Mouse (Mus musculus) olfactory bulb, adult 2 months (tissue): ENCODE results near the gene Pcnx3.

Experiments
- CTCF ChIP-seq: fragments of 200-500 bp; IDR thresholded peaks from 2 replicates; pipeline ENCODE4 v1.5.1; 2012; ENCODE audit warnings: low read depth, mild to moderate bottlenecking, low read length, moderate library complexity; ENCODE audit not compliant: insufficient read depth
- POLR2A ChIP-seq: fragments of 200-500 bp; IDR thresholded peaks from 2 replicates; pipeline ENCODE4 v1.6.1; 2012; ENCODE audit warnings: mild to moderate bottlenecking, low read depth, low read length, moderate library complexity; ENCODE audit not compliant: insufficient read depth

DNA sequence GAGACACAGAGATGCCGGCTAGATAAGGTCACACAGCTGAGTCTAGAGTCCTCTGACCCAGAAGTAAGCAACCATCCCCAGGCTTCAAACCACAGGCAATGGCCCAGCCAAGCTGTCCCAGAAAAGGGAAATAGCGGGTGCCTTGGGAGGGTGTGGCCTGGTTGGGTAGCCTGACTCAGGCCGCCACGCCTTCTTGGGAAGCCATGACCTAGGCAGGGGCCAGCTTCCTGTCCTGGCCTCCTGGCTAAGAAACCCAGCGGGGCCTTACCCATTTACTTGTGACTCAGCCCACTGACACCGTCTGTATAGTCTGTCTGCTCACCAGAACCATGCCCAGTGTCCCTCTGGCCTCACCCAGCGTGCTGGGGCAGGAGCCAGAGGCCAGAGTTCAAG, 35.8 kb upstream of the Pcnx3 start:
- TF ChIP-seq CTCF (no peak), POLR2A (no peak)
